Mouse (Mus musculus): Measurements from ENCODE around the gene Hrct1.

- TF ChIP-seq SMC3 (IDR thresholded peaks at IDR 0.05; ENCODE audit: low read depth, low read length) (no peak), POLR2A (IDR thresholded peaks at IDR 0.05; ENCODE audit: low read depth, low read length) (no peak), CTCF (conservative IDR thresholded peaks at IDR 0.05 in 1 of 2, IDR thresholded peaks at IDR 0.05 in 1 of 2; ENCODE audit: low read depth in 2 of 2, low read length in 2 of 2) (no peak), USF1 (IDR thresholded peaks at IDR 0.05; ENCODE audit: low read depth, low read length) (no peak), NRF1 (IDR thresholded peaks at IDR 0.05; ENCODE audit: low read depth, low read length) (no peak), CHD1 (IDR thresholded peaks at IDR 0.05; ENCODE audit: low read depth, low read length) (no peak), MEF2A (IDR thresholded peaks at IDR 0.05; ENCODE audit: borderline replicate concordance, low read depth, low read length) (no peak)
These were observed 1.6 kb downstream of the Hrct1 start for GRCm38 (mm10) chr4:43728576-43728954.

All from CH12.LX (cell line).